Mouse (Mus musculus) embryonic facial prominence, embryonic 11.5 days (tissue): ENCODE results near the gene Med19. TPM values are rescaled to one million over a fixed set of nuclear protein-coding genes. Genes with fewer than 3 reads are reported as not detected.
A peak's percentile ranks its signal among the peaks of the same experiment; 100 is the strongest.

Experiments used
- ATAC-seq: fragments of 200-750 bp; cut with Nextera tagmentation; replicated peaks from 2 replicates; pipeline ENCODE4 v1.8.0; 2017; ENCODE audit warnings: low read depth; ENCODE audit not compliant: insufficient number of reproducible peaks, low FRiP score, low TSS enrichment
- DNase-seq: peaks from one replicate; pipeline ENCODE4 v3.0.0-alpha.2; 2015; ENCODE audit warnings: low spot score
- H3K27ac ChIP-seq: fragments of 300-500 bp; sonication (generic); replicated peaks from 2 replicates; pipeline ENCODE4 v1.5.1; 2014; ENCODE audit warnings: mild to moderate bottlenecking, low read depth, low read length, control low read depth
- H3K27me3 ChIP-seq: fragments of 300-500 bp; sonication (generic); 2 replicates; pipeline ENCODE4 v1.6.1; 2014; ENCODE audit warnings: mild to moderate bottlenecking, low read length, moderate library complexity, mixed read lengths; ENCODE audit not compliant: control insufficient read depth, insufficient read depth
- H3K36me3 ChIP-seq: fragments of 300-500 bp; sonication (generic); replicated peaks from 2 replicates; pipeline ENCODE4 v1.6.1; 2014; ENCODE audit warnings: low read depth, mild to moderate bottlenecking, low read length, moderate library complexity, mixed read lengths; ENCODE audit not compliant: control insufficient read depth, insufficient read depth
- H3K4me1 ChIP-seq: fragments of 300-500 bp; sonication (generic); 2 replicates; pipeline ENCODE4 v1.6.1; 2014; ENCODE audit warnings: low read length, mixed read lengths; ENCODE audit not compliant: control insufficient read depth, insufficient read depth
- H3K4me2 ChIP-seq: fragments of 300-500 bp; sonication (generic); 2 replicates; pipeline ENCODE4 v1.6.1; 2014; ENCODE audit warnings: low read depth, mild to moderate bottlenecking, control low read depth, low read length, moderate library complexity
- H3K4me3 ChIP-seq: fragments of 300-500 bp; sonication (generic); 2 replicates; pipeline ENCODE4 v1.5.1; 2014; ENCODE audit warnings: low read depth, low read length, control low read depth
- H3K9ac ChIP-seq: fragments of 300-500 bp; sonication (generic); replicated peaks from 2 replicates; pipeline ENCODE4 v1.6.1; 2014; ENCODE audit warnings: mild to moderate bottlenecking, control low read depth, low read length
- H3K9me3 ChIP-seq: fragments of 300-500 bp; sonication (generic); replicated peaks from 2 replicates; pipeline ENCODE4 v1.6.1; 2016; ENCODE audit warnings: mild to moderate bottlenecking, low read length, inconsistent platforms, mixed read lengths; ENCODE audit not compliant: control insufficient read depth
- WGBS: fragments of 180-500 bp; shearing (Covaris S2); extraction: QIAGEN DNeasy Blood & Tissue Kit; methylation state at CpG from one replicate; pipeline ENCODE4 v1.1.7; 2014; 5-methylcytosine and 5-hydroxymethylcytosine counted together
- polyA plus RNA-seq: library from polyadenylated mRNA; unstranded; fragments of >200 nt; fragmentation: Nextera tagmentation; extraction: Ambion mirVana; gene quantifications from 2 replicates; pipeline ENCODE4 v1.2.1, GENCODE M21; 2014

Med19 gene
- polyA plus RNA-seq, 1 experiment from 2014 or later = 68.2 TPM

DNA sequence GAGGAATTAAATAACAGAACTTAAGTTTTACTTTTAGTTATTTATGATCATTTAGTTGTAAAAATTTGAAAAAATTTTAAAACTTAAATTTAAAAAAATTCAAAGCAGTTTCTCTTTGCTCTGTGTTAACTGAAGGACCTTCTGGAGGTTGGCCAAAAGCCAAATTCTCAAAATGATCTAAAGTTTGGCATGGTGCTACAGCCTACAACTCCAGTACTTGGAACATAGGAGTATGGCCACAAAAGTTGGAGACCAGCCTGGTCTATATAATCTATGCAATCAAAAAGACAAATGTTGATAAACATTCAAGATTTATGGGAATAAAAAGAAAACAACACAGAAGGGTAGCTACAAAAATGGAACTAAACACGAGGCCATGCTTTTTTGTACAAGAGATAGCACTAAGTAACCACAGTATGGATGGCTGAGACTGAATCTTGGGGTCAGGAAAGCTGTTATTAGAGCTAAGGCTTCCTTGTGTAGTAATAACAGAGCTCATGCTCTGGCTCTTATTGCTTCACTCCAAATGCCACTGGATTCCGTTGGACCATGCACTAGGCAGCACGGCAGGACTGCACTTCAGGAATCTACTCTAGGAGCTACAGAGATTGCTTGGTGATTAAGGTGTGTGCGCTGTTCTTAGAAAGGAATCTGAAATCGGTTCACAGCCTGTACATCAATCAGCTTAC, 16.9 kb downstream of the Med19 start:
- no peak overlapping the region for H3K4me3 ChIP-seq
- ATAC-seq (no peak), DNase-seq (no peak)
- H3K4me1 ChIP-seq = no peaks in the 10 kb centered on the region
- H3K9ac ChIP-seq = no peak overlapping the region
- no peak overlapping the region for H3K27ac ChIP-seq
- H3K4me2 ChIP-seq = no peak overlapping the region
- H3K27me3 ChIP-seq = no peaks in the 10 kb centered on the region
- 90% methylated on average over 5 of the region's 5 CpGs for WGBS
- H3K9me3 ChIP-seq = no peaks in the 10 kb centered on the region
- H3K36me3 ChIP-seq = peaks cover 8% of the 10 kb centered on the region

GRCm38 (mm10) chr2:84703497-84703896, 25.3 kb downstream of the Med19 start:
- no peak overlapping the region for H3K4me3 ChIP-seq
- no peak overlapping the region for H3K4me2 ChIP-seq
- no peak overlapping the region for H3K9ac ChIP-seq
- H3K27ac ChIP-seq = no peak overlapping the region
- no peaks in the 10 kb centered on the region for H3K4me1 ChIP-seq
- no peak for DNase-seq
- 92% methylated on average over 1 of the region's 1 CpGs for WGBS
- H3K36me3 ChIP-seq = no peaks in the 10 kb centered on the region; the same call in 1 of the 2 replicates
- no peaks in the 10 kb centered on the region for H3K27me3 ChIP-seq
- no peaks in the 10 kb centered on the region for H3K9me3 ChIP-seq
- ATAC-seq = no peak

DNA sequence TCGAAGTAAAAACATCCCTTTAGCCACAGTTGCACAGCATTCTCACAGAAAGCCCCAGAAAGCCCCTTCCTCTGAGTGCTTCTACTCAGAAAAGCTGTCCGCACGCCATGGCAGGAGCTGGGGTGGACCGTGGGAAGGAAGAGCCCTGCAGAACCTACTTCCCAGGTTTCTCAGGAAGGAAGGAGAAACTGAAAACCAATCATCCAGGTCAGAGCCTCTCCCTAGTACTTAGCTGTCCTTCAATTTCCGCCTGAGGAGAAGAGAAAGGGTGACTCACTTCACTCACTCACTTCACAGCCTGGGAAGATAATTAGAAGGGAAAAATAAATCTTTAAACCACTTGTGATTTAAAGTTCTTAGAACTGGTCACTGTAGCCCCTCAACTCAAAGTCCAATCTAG, 26.1 kb downstream of the Med19 start:
- H3K4me1 ChIP-seq = no peaks in the 10 kb centered on the region
- H3K9me3 ChIP-seq = no peaks in the 10 kb centered on the region
- WGBS = 78% methylated on average over 5 of the region's 5 CpGs
- ATAC-seq (no peak), DNase-seq (no peak)
- H3K4me2 ChIP-seq = no peak overlapping the region
- H3K27me3 ChIP-seq = no peaks in the 10 kb centered on the region
- H3K4me3 ChIP-seq = no peak overlapping the region
- no peak overlapping the region for H3K27ac ChIP-seq
- H3K36me3 ChIP-seq = no peaks in the 10 kb centered on the region; the same call in 1 of the 2 replicates
- H3K9ac ChIP-seq = no peak overlapping the region

GRCm38 (mm10) chr2:84705295-84705694, 27.1 kb downstream of the Med19 start:
- ATAC-seq = no peak
- DNase-seq = no peak
- no peak overlapping the region for H3K27ac ChIP-seq
- no peaks in the 10 kb centered on the region; the same call in 1 of the 2 replicates for H3K36me3 ChIP-seq
- H3K4me1 ChIP-seq = no peaks in the 10 kb centered on the region
- 85% methylated on average over 1 of the region's 1 CpGs for WGBS
- H3K27me3 ChIP-seq = no peaks in the 10 kb centered on the region
- no peak overlapping the region for H3K4me2 ChIP-seq
- H3K4me3 ChIP-seq = no peak overlapping the region
- no peaks in the 10 kb centered on the region for H3K9me3 ChIP-seq
- H3K9ac ChIP-seq = no peak overlapping the region

- Histone ChIP-seq H3K9ac (no peak overlapping the region), H3K4me2 (no peak overlapping the region), H3K27me3 (no peaks in the 10 kb centered on the region), H3K4me3 (no peak overlapping the region), H3K27ac (no peak overlapping the region), H3K9me3 (no peaks in the 10 kb centered on the region), H3K36me3 (no peaks in the 10 kb centered on the region; the same call in 1 of the 2 replicates), H3K4me1 (no peaks in the 10 kb centered on the region)
- no peak for DNase-seq
- no peak for ATAC-seq
- WGBS = 51% methylated on average over 1 of the region's 1 CpGs
Measured at GRCm38 (mm10) chr2:84707523-84707922, 29.3 kb downstream of the Med19 start.

- 90% methylated on average over 2 of the region's 2 CpGs for WGBS
- no peak overlapping the region for H3K4me3 ChIP-seq
- DNase-seq = no peak
- no peaks in the 10 kb centered on the region for H3K9me3 ChIP-seq
- no peak overlapping the region for H3K27ac ChIP-seq
- no peak overlapping the region for H3K9ac ChIP-seq
- no peak overlapping the region for H3K4me2 ChIP-seq
- no peaks in the 10 kb centered on the region for H3K27me3 ChIP-seq
- H3K4me1 ChIP-seq = no peaks in the 10 kb centered on the region
- H3K36me3 ChIP-seq = no peaks in the 10 kb centered on the region; the same call in 1 of the 2 replicates
- ATAC-seq = no peak
Measured at GRCm38 (mm10) chr2:84711898-84712297, 33.7 kb downstream of the Med19 start.

DNA sequence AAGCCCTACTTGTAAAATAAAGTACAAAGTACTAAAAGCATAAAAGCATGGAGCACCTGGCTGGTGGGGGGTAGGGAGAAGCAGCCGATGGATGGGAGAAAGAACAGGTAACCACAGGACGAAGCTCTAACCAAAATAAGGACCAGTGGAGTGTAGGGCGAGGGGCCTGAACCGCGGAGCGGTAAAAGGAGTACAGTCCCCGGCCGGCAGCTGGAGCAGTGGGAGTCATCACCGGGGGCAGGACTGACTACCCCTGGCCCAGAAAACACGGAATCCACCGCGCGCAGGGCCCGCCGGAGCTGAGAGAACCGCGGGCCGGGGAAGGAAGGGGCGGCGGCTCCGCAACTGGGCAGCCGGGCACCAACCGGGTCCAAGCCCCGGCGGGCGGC, 36.2 kb downstream of the Med19 start:
- Histone ChIP-seq H3K4me2 (peak overlapping the region; percentile 63), H3K36me3 (no peaks in the 10 kb centered on the region; the same call in 1 of the 2 replicates), H3K9ac (peak overlapping the region; percentile 89), H3K4me1 (no peaks in the 10 kb centered on the region), H3K27ac (peak overlapping the region; percentile 91), H3K4me3 (peak overlapping the region; percentile 85), H3K27me3 (no peaks in the 10 kb centered on the region), H3K9me3 (no peaks in the 10 kb centered on the region)
- under 1% methylated on average over 20 of the region's 26 CpGs for WGBS
- peak; percentile 25 for DNase-seq
- peak; percentile 37 for ATAC-seq

- WGBS = under 1% methylated on average over 105 of the region's 107 CpGs
- H3K27ac ChIP-seq = peak within 1 kb of the TSS; percentile 91
- peak within 1 kb of the TSS; percentile 76 for H3K4me2 ChIP-seq
- no peaks in the 10 kb centered on the region for H3K4me1 ChIP-seq
- peak; percentile 98 for DNase-seq
- no peaks in the 10 kb centered on the region; the same call in 1 of the 2 replicates for H3K36me3 ChIP-seq
- peak within 1 kb of the TSS; percentile 85 for H3K4me3 ChIP-seq
- H3K9me3 ChIP-seq = no peaks in the 10 kb centered on the region
- ATAC-seq = peak; percentile 96
- no peaks in the 10 kb centered on the region for H3K27me3 ChIP-seq
- H3K9ac ChIP-seq = peak within 1 kb of the TSS; percentile 89
Measured at GRCm38 (mm10) chr2:84714811-84715561, 36.8 kb downstream of the Med19 start, which contains the start of gene Zdhhc5. Zdhhc5 (minus strand) TSS chr2:84715180.
